Mouse (Mus musculus): ENCODE measurements around the gene Nol3.

DNA sequence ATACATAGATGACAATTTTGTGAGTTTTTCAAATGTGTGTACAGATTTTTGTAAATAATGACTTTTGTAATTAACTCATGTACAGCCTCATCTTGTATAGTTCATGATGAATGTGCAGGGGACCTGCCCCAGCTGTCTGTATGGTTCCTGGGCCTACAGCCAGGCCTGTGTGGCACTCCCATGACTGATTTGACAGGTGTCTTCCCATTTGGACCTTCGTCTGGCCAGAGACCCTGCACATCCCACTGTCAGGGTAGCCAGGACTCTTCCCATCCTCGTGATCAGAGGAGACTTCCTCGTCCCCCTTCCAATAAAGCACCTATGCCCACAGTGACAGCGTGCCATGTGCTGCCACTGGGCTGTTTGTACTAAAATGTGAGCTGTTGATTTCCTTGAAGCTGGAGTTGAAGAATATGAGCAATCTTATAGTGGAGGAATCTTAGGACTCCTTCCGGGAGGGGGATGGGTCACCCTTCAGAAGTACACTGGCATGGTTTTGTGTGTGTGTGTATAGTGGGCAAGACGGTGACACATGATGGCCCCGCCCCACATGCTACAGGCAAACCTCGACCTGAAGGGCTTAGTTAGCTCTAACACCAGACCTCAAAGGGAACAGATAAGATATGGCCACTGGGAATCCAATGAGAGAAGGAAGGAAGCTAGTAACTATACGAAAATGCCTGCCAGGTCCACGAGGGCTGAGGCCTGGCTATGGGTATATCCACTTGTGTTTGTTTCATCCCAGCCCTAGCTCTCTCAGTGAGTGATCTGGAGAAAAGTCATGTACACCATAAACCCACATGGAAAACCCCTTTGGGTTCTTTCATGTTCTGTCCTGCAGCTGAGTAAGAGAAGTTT is 23.0 kb upstream of the Nol3 start:
- no peak for TF ChIP-seq CTCF (IDR thresholded peaks at IDR 0.05; ENCODE audit: control insufficient read depth, insufficient read depth, insufficient replicate concordance, low read depth, low read length)
- no peak for TF ChIP-seq POLR2A (IDR thresholded peaks at IDR 0.05; ENCODE audit: control insufficient read depth, low read depth, low read length)

Measured in testis, adult 2 months (tissue).